Mouse (Mus musculus) olfactory bulb, adult 2 months (tissue): Measurements from ENCODE around the gene Cntnap1.

Source experiments
- CTCF ChIP-seq: fragments of 200-500 bp; IDR thresholded peaks from 2 replicates; pipeline ENCODE4 v1.5.1; 2012; ENCODE audit warnings: low read depth, mild to moderate bottlenecking, low read length, moderate library complexity; ENCODE audit not compliant: insufficient read depth
- POLR2A ChIP-seq: fragments of 200-500 bp; IDR thresholded peaks from 2 replicates; pipeline ENCODE4 v1.6.1; 2012; ENCODE audit warnings: mild to moderate bottlenecking, low read depth, low read length, moderate library complexity; ENCODE audit not compliant: insufficient read depth

DNA sequence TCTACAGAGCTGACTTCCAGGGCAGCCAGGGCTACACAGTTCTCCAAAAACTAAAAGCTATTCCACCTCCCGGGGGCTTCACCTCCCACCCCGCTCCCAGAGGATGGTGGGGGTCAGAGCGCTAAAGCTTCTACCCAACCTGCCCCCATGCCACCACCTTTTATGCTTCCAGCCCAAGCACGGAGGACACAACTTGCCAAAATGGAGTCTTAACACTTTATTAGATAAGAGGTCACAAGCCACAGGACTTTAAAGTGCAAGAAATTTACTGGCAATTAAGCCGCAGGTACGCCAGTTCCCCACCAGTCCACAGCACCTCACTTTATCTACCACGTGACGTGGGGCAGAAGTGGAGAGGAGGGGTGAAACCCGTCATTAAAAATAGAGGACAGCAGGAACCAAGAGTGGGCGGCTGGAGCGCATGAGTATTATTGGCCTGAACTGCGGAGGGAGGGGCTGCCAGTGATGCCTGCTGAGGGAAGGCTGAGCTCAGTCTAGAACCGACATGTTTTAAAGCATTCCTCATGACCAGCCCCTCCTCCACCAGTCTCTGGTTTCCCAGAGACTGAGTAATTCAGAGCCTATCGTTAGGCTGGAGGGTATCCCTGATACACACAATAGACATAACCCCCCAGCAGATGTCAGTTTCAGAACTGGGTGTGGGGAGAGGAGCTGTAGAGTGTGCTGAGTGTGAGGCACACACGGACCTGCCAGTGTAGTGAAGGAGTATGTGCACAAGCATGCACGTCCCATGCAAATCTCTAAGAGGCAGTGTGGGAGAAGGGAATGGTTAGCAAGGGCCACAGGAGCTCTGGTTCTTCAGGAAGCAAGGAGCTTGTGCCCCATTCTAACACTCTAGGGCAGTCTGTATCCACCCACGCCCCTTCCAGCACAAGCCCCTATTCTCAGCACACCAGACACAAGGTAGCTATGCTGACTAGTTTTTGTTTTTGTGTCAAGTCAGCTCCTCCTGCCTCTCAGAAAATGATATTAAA lies 20.9 kb downstream of the Cntnap1 start:
- TF ChIP-seq CTCF = no peak
- TF ChIP-seq POLR2A = no peak
